In the genomic region with DNA sequence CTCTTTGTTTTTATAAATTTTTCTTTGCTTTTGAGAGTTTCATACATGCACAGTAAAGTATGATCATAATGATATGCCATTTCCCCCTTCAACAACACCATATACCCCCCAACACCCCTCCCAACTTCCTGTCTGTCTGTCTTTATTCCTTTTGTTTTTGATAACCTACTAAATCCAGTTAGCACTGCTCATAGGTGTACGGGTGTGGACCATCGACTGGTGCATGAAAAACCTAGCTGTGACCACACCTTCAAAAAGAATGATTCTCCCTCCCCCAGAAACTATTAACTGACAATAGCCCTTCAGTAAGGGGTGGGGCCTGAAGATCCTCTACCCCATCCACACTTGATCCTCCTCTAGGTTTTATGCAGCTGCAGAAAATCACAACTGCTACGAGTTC, we compare ENCODE assay signal across 21 mouse cellular contexts. TPM values are rescaled to one million over a fixed set of nuclear protein-coding genes. Genes with fewer than 3 reads are reported as not detected.
A peak's percentile ranks its signal among the peaks of the same experiment; 100 is the strongest.
DNase-seq lines count a peak whose midpoint lies in the region.
"Had no signal": no experiment of that assay in that cellular context is flagged by ENCODE, and none has a peak within 500 bp of the region (broad histone marks: within the 10 kb centered on the region; RNA-seq: fewer than 3 reads in every experiment).

No protein-coding gene starts in this region.

- DNase-seq in spleen, postnatal 36 days (ENCODE audit: low spot score in 2 of 2) = peak; percentile 62 to 73
- DNase-seq in spleen, adult 12 weeks (ENCODE audit: low spot score) = no peak
- peak; percentile 62 for DNase-seq in T-cell, adult 2 months (ENCODE audit: low spot score)
- peak; percentile 54 for DNase-seq in naive thymus-derived CD4-positive, alpha-beta T cell, adult 2 months (ENCODE audit: low read depth)
- peak; percentile 45 for DNase-seq in thymus, postnatal 4 days
- DNase-seq in MN1 (ENCODE audit: low spot score) = no peak
- DNase-seq in layer of hippocampus, postnatal 25 days (ENCODE audit: extremely low spot score in 1 of 2, low spot score in 1 of 2) = no peak
- no peak for DNase-seq in ovary, adult 18-20 months (ENCODE audit: low spot score)
- DNase-seq: adrenal gland, postnatal 14 days; cerebellum, adult 11 months; cerebellum, postnatal 14 days; embryo, embryonic 11 days; heart, postnatal 10 days; kidney, adult 11 months; kidney, postnatal 10 days; lung, adult 2 months; lung, postnatal 4 days had no signal

RNA-seq across cellular contexts. Expression of a gene that starts 2.0 kb away (rescaled TPM):
- total RNA-seq in layer of hippocampus, postnatal 25 days (2021) = not detected
- total RNA-seq: CH12.LX; left cerebral cortex, adult 18-20 months; left cerebral cortex, postnatal 36 days had no signal

RNA-seq across cellular contexts. Expression of a gene that starts 15.7 kb away (rescaled TPM):
- not detected for total RNA-seq in layer of hippocampus, postnatal 25 days (2021)
- total RNA-seq: CH12.LX; layer of hippocampus, adult 2 months had no signal

RNA-seq across cellular contexts. Expression of a gene that starts 51.3 kb away (rescaled TPM):
- total RNA-seq in layer of hippocampus, postnatal 25 days (2021) = not detected
- total RNA-seq: layer of hippocampus, adult 2 months; left cerebral cortex, adult 18-20 months; left cerebral cortex, postnatal 36 days had no signal

Comparison
In these comparisons a context has a peak if more than half of its experiments do, and no peak if none do; other contexts are left out.
1. DNase-seq: peak in spleen, postnatal 36 days (2 of 2), T-cell, adult 2 months (single experiment), naive thymus-derived CD4-positive, alpha-beta T cell, adult 2 months (single experiment) and thymus, postnatal 4 days (single experiment); none in spleen, adult 12 weeks (single experiment), MN1 (single experiment), layer of hippocampus, postnatal 25 days (0 of 2) and ovary, adult 18-20 months (single experiment).